Mouse (Mus musculus) kidney, postnatal 0 days (tissue): ENCODE data around the gene Tmem161a. TPM values are rescaled to one million over a fixed set of nuclear protein-coding genes. Genes with fewer than 3 reads are reported as not detected.
A peak's percentile ranks its signal among the peaks of the same experiment; 100 is the strongest.

Experiments
- ATAC-seq: fragments of 200-750 bp; cut with Nextera tagmentation; replicated peaks from 2 replicates; pipeline ENCODE4 v1.8.0; 2017; ENCODE audit warnings: low read depth, moderate number of reproducible peaks, moderate TSS enrichment, moderate library complexity; ENCODE audit not compliant: low FRiP score
- DNase-seq: peaks from one replicate; pipeline ENCODE4 v3.0.0-alpha.2; 2016; ENCODE audit warnings: low spot score
- H3K27ac ChIP-seq: fragments of 300-500 bp; sonication (generic); 2 replicates; pipeline ENCODE4 v1.5.1; 2014; ENCODE audit warnings: mild to moderate bottlenecking
- H3K27me3 ChIP-seq: fragments of 300-500 bp; sonication (generic); 2 replicates; pipeline ENCODE4 v1.6.1; 2014; ENCODE audit warnings: low read length, mixed read lengths; ENCODE audit not compliant: insufficient read depth
- H3K36me3 ChIP-seq: fragments of 300-500 bp; sonication (generic); 2 replicates; pipeline ENCODE4 v1.6.1; 2014; ENCODE audit warnings: low read length, mixed read lengths; ENCODE audit not compliant: insufficient read depth
- H3K4me1 ChIP-seq: fragments of 300-500 bp; sonication (generic); replicated peaks from 2 replicates; pipeline ENCODE4 v1.6.1; 2014; ENCODE audit warnings: antibody characterized with exemption, low read length, mixed read lengths; ENCODE audit not compliant: insufficient read depth
- H3K4me2 ChIP-seq: fragments of 300-500 bp; sonication (generic); 2 replicates; pipeline ENCODE4 v1.6.1; 2014; ENCODE audit warnings: mild to moderate bottlenecking, low read length, moderate library complexity, mixed read lengths
- H3K4me3 ChIP-seq: fragments of 300-500 bp; sonication (generic); replicated peaks from 2 replicates; pipeline ENCODE4 v1.5.1; 2014; ENCODE audit warnings: low read depth, low read length
- H3K9ac ChIP-seq: fragments of 300-500 bp; sonication (generic); 2 replicates; pipeline ENCODE4 v1.6.1; 2014; ENCODE audit warnings: low read depth, low read length
- H3K9me3 ChIP-seq: fragments of 300-500 bp; sonication (generic); replicated peaks from 2 replicates; pipeline ENCODE4 v1.6.1; 2016; ENCODE audit warnings: low read length, inconsistent platforms, mixed read lengths
- CTCF ChIP-seq: IDR thresholded peaks from 2 replicates; pipeline ENCODE4 v1.5.1; 2016; ENCODE audit warnings: antibody characterized with exemption, low read depth, mild to moderate bottlenecking, moderate library complexity
- WGBS: fragments of 180-500 bp; shearing (Covaris S2); extraction: QIAGEN DNeasy Blood & Tissue Kit; methylation state at CpG from one replicate; pipeline ENCODE4 v1.1.7; 2014; 5-methylcytosine and 5-hydroxymethylcytosine counted together
- polyA plus RNA-seq: library from polyadenylated mRNA; unstranded; fragments of >200 nt; fragmentation: Nextera tagmentation; extraction: Ambion mirVana; gene quantifications from 2 replicates; pipeline ENCODE4 v1.2.1, GENCODE M21; 2015

Gene Tmem161a
- polyA plus RNA-seq, 1 experiment from 2014 or later: 52.3 TPM

DNA sequence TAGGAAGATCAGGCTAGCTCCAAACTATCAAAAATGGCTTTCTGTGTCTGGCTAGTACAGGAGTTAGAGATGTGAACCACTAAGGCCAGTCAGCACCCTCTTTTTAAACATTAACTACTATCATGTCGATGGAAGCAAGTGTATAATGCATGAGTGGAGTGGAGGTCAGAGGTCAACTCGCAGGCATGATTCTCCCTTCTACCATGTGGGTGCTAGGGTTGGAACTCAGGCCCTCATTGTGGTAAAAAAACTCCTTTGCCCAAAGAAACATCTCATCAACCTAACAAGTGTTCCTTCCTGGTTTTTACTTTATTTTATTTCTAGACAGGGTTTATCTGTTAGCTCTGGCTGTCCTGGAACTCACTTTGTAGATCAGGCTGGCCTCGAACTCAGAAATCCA, 1.4 kb upstream of the Tmem161a start:
- ATAC-seq (no peak), DNase-seq (no peak)
- no peak overlapping the region for H3K4me3 ChIP-seq
- H3K4me1 ChIP-seq: no peaks in the 10 kb centered on the region
- 70% methylated on average over 3 of the region's 3 CpGs for WGBS
- no peak overlapping the region for H3K4me2 ChIP-seq
- no peaks in the 10 kb centered on the region for H3K36me3 ChIP-seq
- H3K9me3 ChIP-seq: no peaks in the 10 kb centered on the region
- no peak overlapping the region for H3K27ac ChIP-seq
- no peak overlapping the region for H3K9ac ChIP-seq
- no peaks in the 10 kb centered on the region for H3K27me3 ChIP-seq
- no peak for TF ChIP-seq CTCF

DNA sequence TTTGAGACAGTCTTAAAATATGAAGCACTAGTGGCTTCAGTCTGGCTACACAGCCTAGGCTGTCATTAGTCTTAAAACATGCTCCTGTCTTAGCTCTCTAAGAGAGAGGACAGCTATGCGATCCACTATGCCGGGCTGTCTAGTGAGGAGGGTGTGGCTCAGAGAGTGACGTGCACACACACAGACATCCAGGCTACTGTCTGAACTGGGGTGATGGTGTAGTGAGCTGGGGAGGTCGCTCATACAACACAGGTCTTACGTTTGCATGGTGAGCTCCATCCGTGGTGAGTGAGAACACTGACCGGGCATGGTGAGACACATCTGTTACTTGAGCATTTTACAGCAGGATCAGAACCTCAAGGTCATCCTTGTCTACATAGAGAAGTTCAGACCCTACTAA, 916 bp upstream of the Tmem161a start:
- Histone ChIP-seq H3K4me2 (no peak overlapping the region; the same call in 1 of the 2 replicates), H3K4me1 (no peaks in the 10 kb centered on the region), H3K36me3 (no peaks in the 10 kb centered on the region), H3K4me3 (no peak overlapping the region), H3K27ac (no peak overlapping the region), H3K27me3 (no peaks in the 10 kb centered on the region), H3K9ac (no peak overlapping the region), H3K9me3 (no peaks in the 10 kb centered on the region)
- no peak for TF ChIP-seq CTCF
- DNase-seq: no peak
- 65% methylated on average over 7 of the region's 7 CpGs for WGBS
- no peak for ATAC-seq

DNA sequence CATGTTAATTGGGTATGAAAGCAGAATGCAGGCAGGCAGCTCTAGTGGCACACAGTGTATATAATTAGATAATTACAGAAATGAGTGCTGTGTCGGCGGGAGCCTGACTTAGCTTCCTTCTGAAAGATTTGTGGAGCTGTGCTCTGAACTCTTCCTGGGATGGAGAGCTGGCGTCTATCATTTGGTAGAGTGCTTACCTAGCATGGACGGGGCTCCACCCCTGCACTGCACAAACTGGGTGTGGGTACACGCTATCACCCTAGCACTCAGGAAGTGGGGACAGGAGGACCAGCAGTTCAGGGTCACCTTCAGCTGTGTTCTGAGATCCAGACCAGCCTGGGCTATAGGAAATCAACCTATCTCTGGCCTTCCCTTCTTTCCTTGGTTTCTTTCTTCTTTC, 1.2 kb downstream of the Tmem161a start:
- H3K4me3 ChIP-seq: no peak overlapping the region

DNA sequence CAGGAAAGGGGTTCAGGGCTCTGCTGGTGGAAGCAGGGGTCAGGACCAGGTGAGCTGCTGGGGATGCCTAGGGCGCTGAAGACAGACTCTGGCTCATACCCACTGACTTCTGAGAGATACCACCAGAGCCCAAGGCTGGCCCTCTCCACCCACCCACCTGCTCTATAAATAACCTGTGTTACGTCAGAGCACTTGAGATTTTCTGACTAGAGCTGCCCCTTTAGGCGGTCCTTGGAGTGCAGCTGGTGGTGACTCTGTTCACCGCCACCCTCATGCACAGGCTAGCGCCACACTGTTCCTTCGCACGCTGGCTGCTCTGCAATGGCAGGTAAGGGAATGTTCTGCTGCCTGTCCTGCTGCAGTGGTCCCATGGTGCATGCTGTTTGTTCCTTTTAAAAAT, 1.9 kb downstream of the Tmem161a start:
- DNase-seq: no peak
- H3K27ac ChIP-seq: no peak overlapping the region
- no peaks in the 10 kb centered on the region for H3K27me3 ChIP-seq
- no peaks in the 10 kb centered on the region for H3K9me3 ChIP-seq
- no peak for TF ChIP-seq CTCF
- H3K4me3 ChIP-seq: no peak overlapping the region
- no peak overlapping the region for H3K4me2 ChIP-seq
- no peaks in the 10 kb centered on the region for H3K4me1 ChIP-seq
- no peak for ATAC-seq
- 80% methylated on average over 7 of the region's 7 CpGs for WGBS
- no peak overlapping the region for H3K9ac ChIP-seq
- H3K36me3 ChIP-seq: 0 out of 2 replicates have a peak, but pooled peaks cover 10% of the 10 kb centered on the region

More for the DNA sequence above, 1.2 kb downstream of the Tmem161a start:
- H3K27ac ChIP-seq: no peak overlapping the region
- no peaks in the 10 kb centered on the region for H3K9me3 ChIP-seq
- DNase-seq (no peak), ATAC-seq (no peak)
- H3K9ac ChIP-seq: no peak overlapping the region
- H3K27me3 ChIP-seq: no peaks in the 10 kb centered on the region
- 0 out of 2 replicates have a peak, but pooled peaks cover 10% of the 10 kb centered on the region for H3K36me3 ChIP-seq
- TF ChIP-seq CTCF: no peak
- H3K4me2 ChIP-seq: peak overlapping the region; percentile 56; the same call in 1 of the 2 replicates
- WGBS: 82% methylated on average over 5 of the region's 5 CpGs
- H3K4me1 ChIP-seq: no peaks in the 10 kb centered on the region

DNA sequence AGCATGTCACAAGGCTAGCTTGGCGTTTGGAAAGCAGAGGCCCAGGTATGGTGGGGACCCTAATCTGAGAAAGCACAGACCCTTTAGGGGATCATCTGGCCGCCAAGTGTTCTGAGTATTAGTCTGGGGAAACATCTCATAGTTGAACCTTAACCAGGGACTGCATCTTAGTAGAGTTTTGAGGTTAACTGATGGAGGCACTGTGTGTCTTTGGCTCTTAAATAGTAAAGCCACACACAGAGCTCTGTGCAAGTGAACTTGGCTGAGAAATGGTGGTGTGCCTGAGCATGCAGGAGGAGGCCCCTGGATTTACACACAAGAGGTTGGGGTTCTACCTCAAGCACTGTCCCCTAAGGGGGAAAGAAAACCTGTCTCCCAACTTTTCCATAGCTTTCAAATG, 6.1 kb downstream of the Tmem161a start:
- no peak overlapping the region for H3K27ac ChIP-seq
- ATAC-seq: no peak
- no peak overlapping the region for H3K4me2 ChIP-seq
- no peak overlapping the region for H3K4me3 ChIP-seq
- TF ChIP-seq CTCF: no peak
- no peaks in the 10 kb centered on the region for H3K9me3 ChIP-seq
- 90% methylated on average over 2 of the region's 2 CpGs for WGBS
- DNase-seq: no peak
- H3K4me1 ChIP-seq: no peaks in the 10 kb centered on the region
- no peak overlapping the region for H3K9ac ChIP-seq
- H3K27me3 ChIP-seq: no peaks in the 10 kb centered on the region
- peaks cover 33% of the 10 kb centered on the region; the same call in 1 of the 2 replicates for H3K36me3 ChIP-seq

DNA sequence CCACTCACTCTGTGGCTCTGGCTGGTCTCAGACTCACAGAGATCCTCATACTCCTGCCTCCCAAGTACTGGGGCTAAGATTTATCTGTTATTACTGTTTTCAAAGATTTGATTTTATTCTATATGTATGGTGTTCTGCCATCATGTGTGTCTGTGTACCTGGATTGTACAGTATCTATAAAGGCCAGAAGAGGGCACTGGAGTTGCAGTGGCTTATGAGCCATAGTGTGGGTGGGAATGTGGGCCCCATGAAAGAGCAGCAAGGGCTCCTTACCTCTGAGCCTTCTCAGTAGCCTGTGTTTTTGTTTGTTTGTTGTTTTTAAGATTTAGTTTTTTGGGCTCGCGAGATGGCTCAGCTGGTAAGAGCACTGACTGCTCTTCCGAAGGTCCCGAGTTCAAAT, 6.9 kb downstream of the Tmem161a start:
- no peak overlapping the region for H3K4me3 ChIP-seq
- H3K27me3 ChIP-seq: no peaks in the 10 kb centered on the region
- no peaks in the 10 kb centered on the region for H3K9me3 ChIP-seq
- H3K4me2 ChIP-seq: no peak overlapping the region
- H3K27ac ChIP-seq: no peak overlapping the region
- H3K9ac ChIP-seq: no peak overlapping the region
- peaks cover 33% of the 10 kb centered on the region; the same call in 1 of the 2 replicates for H3K36me3 ChIP-seq
- ATAC-seq (no peak), DNase-seq (peak; percentile 37)
- no peaks in the 10 kb centered on the region for H3K4me1 ChIP-seq
- 97% methylated on average over 4 of the region's 4 CpGs for WGBS
- TF ChIP-seq CTCF: peak; percentile 66

DNA sequence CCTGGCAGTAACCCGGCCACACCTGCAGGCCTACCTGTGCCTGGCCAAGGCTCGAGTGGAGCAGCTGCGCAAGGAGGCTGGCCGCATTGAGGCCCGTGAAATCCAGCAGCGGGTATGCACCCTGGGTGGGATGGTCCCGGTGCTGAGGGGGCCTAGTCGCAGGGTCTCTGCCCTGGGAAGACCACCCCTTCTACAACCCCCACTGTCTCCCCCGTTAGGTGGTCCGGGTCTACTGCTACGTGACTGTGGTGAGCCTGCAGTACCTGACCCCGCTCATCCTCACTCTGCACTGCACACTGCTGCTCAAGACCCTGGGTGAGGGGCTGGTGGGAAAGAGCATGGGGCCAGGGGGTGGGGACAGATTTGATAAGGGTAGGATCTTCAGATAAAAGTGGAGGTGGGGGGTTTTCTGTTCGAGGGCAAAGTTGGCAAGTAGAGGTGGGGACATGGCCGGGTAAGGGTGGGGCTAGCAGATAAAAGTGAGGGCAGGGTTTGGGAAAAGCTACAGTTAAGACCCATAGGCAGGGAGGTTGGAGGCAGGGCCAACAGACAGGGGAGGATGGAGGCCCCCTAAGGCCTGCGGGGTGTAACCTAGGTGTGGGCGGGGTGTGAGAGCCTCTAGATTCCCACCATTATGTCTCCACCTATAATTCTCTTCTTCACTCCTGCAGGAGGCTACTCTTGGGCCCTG, 9.2 kb downstream of the Tmem161a start:
- 64% methylated on average over 14 of the region's 16 CpGs for WGBS
- Histone ChIP-seq H3K9ac (no peak overlapping the region), H3K4me3 (no peak overlapping the region), H3K9me3 (no peaks in the 10 kb centered on the region), H3K4me1 (no peaks in the 10 kb centered on the region), H3K4me2 (no peak overlapping the region), H3K27ac (no peak overlapping the region), H3K27me3 (no peaks in the 10 kb centered on the region), H3K36me3 (peaks cover 33% of the 10 kb centered on the region; the same call in 1 of the 2 replicates)
- TF ChIP-seq CTCF: no peak
- ATAC-seq (no peak), DNase-seq (no peak)
